Mouse (Mus musculus) stomach, postnatal 0 days (tissue): ENCODE results near the gene Agtpbp1.

Experiments used
- CTCF ChIP-seq: IDR thresholded peaks from 2 replicates; pipeline ENCODE4 v1.5.1; 2016; ENCODE audit warnings: antibody characterized with exemption, low read depth, mild to moderate bottlenecking, moderate library complexity
- EP300 ChIP-seq: optimal IDR thresholded peaks from 2 replicates; pipeline ENCODE3; 2016; ENCODE audit warnings: antibody characterized with exemption

GRCm38 (mm10) chr13:59562471-59562870 is 22.6 kb downstream of the Agtpbp1 start:
- TF ChIP-seq CTCF (no peak), EP300 (no peak)
